Mouse (Mus musculus) kidney, adult 11 months (tissue): Measurements from ENCODE around the gene Sapcd2.
A peak's percentile ranks its signal among the peaks of the same experiment; 100 is the strongest.

Experiments used
- DNase-seq: peaks from one replicate; pipeline ENCODE4 v3.0.0; 2022

Sapcd2 gene

GRCm38 (mm10) chr2:25371764-25372643 lies at the start of gene Sapcd2:
Sapcd2 (plus strand) TSS chr2:25372321.
- peak; percentile 86 for DNase-seq

DNA sequence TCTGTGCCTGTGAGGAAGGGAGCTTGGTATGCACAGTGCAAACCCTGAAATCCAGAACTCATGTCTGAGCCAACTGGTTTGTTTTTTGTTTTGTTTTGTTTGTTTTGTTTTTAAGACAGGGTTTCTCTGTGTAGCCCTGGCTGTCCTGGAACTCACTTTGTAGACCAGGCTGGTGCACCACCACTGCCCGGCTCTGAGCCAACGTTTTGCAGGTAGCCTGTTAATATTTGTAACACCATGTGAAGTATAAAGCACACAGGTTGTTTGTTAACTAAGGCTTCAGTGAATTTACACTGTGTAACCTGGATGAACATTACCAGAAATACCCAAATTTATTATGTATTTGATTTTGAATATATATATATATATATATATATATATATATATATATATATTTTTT lies 46.1 kb upstream of the Sapcd2 start:
- no peak for DNase-seq

DNA sequence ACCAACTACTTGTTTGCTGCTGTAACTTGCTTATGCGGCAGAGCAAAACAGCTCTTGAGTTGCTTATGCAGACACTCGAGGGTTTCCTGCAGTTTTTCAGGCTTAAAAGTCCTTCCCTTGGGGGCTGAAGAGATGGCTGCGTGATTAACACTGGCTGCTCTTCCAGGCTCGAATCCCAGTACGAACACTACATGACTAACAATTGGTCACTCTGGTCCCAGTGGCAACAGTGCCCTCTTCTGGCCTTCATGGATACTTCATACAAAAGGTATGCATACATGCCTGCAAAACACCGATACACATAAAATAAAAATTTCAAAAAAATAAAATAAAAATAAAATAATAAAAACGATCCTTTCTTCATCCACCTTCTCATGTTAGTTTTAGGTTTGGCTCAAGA lies 43.7 kb upstream of the Sapcd2 start:
- DNase-seq: no peak

GRCm38 (mm10) chr2:25331470-25331869 lies 40.7 kb upstream of the Sapcd2 start:
- no peak for DNase-seq

- peak; percentile 99 for DNase-seq
Measured at GRCm38 (mm10) chr2:25332286-25333160, 39.6 kb upstream of the Sapcd2 start, which contains the start of gene Man1b1. Man1b1 (plus strand) TSS chr2:25332338.

DNA sequence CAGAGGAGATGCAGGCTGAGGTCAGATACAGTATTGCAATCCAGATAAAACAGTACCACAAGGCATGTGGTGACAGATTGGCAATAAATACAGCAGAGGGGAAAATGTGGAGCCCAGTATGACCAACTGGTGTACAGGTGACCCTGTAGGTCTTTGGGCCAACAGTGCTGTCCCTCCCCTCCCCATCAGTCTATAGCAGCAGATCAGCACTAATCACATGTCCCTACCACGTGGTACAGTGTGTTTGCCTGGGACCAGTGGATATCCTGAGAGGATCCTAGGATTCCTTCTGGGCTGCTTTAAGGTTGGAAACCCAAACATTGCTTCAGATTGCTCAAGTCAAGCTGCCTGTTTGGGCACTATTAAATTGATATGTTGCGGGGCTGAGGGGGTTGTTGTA lies 38.6 kb upstream of the Sapcd2 start:
- no peak for DNase-seq

GRCm38 (mm10) chr2:25338303-25338702 lies 33.8 kb upstream of the Sapcd2 start:
- DNase-seq: no peak

GRCm38 (mm10) chr2:25348162-25348561 lies 24.0 kb upstream of the Sapcd2 start:
- DNase-seq: peak; percentile 37

GRCm38 (mm10) chr2:25349499-25349898 lies 22.6 kb upstream of the Sapcd2 start:
- DNase-seq: no peak

- no peak for DNase-seq
Measured at GRCm38 (mm10) chr2:25350701-25351100, 21.4 kb upstream of the Sapcd2 start.

DNA sequence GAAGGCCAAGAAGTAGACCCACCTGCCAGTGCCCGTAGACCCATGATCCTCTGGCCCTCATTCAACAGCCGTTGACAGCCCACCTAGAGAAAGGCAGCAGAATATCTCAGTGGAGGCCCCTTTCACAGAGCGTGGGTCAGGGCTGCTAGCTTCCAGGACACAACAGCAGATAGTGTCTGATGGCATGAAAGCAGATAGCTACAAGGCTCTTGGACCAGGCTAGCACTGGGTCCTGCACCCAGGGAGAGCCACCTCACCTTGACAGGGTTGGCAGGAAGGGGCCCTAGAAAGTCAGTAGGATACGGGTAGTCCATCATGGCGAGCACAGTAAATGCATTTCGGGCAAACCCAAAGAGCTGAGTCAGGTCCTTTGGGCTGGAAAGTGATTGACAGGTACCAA lies 17.9 kb upstream of the Sapcd2 start:
- DNase-seq: no peak

- no peak for DNase-seq
Measured at GRCm38 (mm10) chr2:25355419-25356066, 16.6 kb upstream of the Sapcd2 start.

DNA sequence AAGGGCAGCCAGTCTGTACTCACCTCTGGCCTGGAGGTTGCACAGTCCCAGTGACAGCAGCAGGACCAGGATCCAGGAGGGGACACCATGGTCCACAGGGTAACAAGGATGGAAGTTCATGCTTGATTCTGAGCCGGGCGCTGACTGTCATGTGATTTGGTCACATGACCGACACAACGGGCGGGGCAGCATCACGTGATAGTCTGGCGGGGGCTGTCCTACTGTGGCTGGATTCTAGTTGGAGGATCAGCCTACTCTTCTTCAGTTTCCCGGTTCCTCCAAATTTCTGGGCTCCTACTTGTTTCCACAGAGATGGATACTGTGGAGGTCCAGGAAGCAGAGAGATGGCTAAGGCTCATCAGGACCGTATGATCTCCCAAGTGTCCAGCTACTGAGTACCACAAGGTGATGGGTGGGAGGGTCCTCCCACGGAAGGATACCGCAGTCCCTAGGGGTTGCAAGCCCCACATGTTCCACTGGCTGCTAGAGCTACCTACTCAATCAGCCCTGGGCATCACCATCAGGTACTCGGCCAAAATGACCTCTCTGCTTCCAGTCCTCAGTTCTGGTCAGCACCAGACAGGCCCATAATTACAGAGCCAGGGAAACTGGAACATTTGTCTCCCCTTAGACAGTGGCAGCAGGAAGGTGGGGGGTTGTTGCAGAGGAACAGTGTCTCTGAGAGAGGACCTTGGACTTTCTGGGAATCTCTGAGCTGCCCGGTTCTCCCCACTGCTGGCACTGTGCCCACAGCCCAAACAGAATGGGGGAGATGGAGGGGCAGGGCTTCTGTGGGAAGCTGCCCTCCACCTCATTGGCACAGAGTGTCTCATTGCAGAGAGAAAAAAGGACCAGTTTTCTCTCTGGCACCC lies 15.7 kb upstream of the Sapcd2 start, which contains the start of gene Dpp7:
Gene Dpp7, minus strand, starts transcription at position 152 of the 872 bp plus-strand sequence.
- DNase-seq: peak; percentile 85

GRCm38 (mm10) chr2:25359848-25360247 lies 12.3 kb upstream of the Sapcd2 start:
- no peak for DNase-seq

DNA sequence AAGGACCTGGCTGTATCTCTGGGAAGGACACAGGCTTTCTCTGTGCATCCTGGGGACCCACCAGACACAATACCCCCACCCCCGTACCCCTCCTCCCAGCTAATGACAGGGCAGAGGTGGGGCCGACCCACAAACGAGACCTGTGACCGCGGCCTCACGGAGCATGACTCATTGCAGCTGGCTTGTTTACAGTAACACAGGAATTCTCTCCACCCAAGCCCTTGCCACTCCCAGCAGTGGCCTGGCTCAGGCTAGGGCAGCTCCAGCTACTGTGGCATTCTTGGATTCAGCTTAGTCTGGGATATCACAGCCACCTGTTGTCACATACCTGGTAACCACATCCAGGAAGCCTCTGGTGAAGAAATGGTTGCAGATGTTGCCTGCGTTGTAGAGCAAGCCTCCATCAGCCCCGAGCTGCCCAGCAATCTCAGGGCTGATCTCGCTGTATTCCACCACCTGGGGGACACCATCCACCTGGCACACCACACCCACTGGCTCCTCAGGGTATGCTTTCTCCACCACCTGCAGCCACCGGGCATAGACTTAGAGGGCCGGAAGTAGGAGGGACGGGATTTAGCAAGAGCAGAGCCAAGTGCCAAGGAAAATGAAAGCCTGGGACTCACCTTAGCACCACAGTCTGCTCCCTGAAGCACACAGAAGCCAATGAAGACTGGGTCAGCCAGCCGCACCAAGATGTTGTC lies 8.5 kb upstream of the Sapcd2 start:
- peak; percentile 41 for DNase-seq

- no peak for DNase-seq
Measured at GRCm38 (mm10) chr2:25364313-25364712, 7.8 kb upstream of the Sapcd2 start.

- DNase-seq: no peak
Measured at GRCm38 (mm10) chr2:25364761-25365090, 7.4 kb upstream of the Sapcd2 start.

DNA sequence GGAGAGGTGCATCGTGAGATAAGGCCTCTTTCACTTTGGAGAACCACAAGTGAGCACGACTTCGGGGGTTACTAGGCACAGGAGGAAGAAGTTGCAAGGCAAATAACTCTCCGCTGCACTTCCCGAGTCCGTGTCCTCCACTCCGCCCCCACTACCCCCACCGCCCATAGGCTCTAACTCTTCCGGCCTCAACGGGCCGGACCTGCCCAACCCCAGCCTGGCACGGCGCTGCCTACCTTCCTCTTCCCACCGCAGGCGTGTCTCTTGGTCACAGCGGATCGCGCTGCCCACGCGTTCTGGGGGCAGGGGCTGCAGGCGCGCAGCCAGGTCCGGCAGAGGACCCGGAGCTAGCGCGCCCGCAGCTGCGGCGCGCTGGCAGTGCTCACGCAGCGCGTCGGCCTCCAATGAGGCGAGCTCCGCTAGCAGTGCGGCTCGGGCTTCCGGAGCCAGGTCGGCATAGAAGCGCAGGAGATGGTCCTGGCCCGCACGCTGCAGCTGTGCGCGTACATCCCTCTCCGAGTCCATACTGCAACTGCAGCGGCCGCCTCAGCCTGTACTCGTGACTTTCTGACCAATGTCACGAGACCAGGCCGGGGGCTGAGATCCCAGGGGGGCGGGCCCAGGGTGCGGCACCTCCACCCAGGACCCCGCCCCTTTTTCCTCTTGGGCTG lies 6.9 kb upstream of the Sapcd2 start, which contains the start of gene Uap1l1:
Gene Uap1l1, minus strand, starts transcription at position 592 of the 671 bp plus-strand sequence.
- peak; percentile 81 for DNase-seq

- no peak for DNase-seq
Measured at GRCm38 (mm10) chr2:25369996-25370395, 2.1 kb upstream of the Sapcd2 start.

DNA sequence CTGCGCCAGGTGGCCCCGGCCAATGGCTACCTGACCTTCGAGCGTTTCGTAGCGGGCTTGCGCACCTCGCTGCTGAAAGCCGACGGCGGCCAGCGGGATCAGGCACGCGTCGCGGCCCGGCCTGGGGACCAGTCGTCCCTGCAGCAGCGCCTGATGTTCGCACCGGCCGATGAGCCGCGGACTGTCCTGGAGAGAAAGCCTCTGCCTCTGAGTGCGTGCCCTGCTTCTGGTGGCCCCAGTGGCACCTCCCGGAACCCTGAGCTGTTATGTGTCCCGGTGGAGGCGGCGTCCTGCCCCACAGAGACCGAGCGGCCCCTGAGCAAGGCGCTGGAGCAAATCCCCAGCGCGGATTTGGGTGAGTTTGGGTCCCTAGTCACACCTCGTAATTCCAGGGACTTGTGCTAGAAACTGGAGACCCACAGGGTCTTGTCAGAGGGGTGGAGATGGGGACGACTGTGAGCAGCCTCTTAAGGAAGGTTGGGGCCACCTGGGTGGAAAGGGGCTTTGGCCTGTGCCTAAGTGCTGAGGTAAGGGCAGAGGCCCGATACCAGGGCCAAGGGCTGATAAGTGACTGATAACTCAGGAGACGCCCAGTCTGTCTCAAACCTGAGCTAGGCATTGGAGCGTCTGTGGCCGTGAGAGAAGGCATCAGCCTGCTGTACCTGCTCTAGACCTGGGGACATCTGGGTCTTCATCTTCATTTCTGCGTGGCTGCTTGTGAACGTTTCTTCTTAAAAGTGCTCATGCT lies 697 bp downstream of the Sapcd2 start:
- no peak for DNase-seq
